Comparison of ENCODE assay signal across 10 mouse cellular contexts in the genomic region with DNA sequence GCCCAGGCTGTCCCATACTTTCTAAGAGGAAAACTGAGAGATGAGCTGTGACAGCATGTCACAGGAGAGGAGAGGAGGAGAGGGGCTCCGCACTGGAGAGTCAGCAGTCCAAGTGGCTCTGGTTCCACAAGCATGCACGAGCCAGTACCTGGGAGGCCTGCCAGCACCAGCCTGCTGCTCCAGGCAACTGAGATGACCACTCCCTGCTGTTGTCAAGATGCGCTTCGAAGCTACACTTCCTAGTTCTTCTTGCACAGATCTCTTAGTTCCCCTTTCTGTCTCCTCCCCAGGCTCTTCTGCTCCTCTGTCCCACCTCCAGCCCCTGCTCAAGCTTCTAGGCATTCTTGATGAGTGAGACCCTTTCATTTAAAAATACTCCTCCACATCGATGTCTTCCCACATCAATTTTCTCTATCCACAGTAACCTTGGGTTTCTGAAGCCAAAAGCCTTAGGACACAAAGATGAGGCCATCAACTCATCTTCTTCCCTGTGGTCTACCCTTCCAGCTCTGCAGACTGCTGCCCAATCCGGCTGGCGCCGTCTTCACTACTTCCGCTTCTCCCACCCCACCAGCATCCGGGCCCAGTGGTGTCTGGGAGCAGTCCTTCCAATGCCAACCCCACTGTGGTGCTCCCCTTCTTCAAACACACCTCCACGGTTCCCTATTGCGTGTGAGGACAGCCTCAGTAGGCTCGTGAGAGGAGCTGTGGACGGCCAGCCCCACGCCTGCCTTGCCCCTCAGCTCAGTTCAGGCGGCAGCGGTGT. TPM values are rescaled to one million over a fixed set of nuclear protein-coding genes. Genes with fewer than 3 reads are reported as not detected.
DNase-seq lines count a peak whose midpoint lies in the region; ATAC-seq and TF ChIP-seq lines count a peak whose summit lies in the region.
"Had no signal": no experiment of that assay in that cellular context is flagged by ENCODE, and none has a peak within 500 bp of the region (broad histone marks: within the 10 kb centered on the region; RNA-seq: fewer than 3 reads in every experiment).

No protein-coding gene starts in this region.

- H3K27me3 ChIP-seq in heart, embryonic 10.5 days (ENCODE audit: insufficient read depth, poor library complexity, severe bottlenecking), result no peaks in the 10 kb centered on the region
- no peaks in the 10 kb centered on the region for H3K27me3 ChIP-seq in heart, adult 2 months (ENCODE audit: control insufficient read depth, insufficient read depth, low read length)
- H3K27me3 ChIP-seq in megakaryocyte, embryonic 14.5 days (replicated peaks), result no peaks in the 10 kb centered on the region
- no peaks in the 10 kb centered on the region for H3K27me3 ChIP-seq in midbrain, embryonic 10.5 days (ENCODE audit: low read depth, poor library complexity, severe bottlenecking)
- H3K27me3 ChIP-seq in midbrain, embryonic 13.5 days, result no peaks in the 10 kb centered on the region
- no peaks in the 10 kb centered on the region for H3K27me3 ChIP-seq in stomach, postnatal 0 days (ENCODE audit: control insufficient read depth, insufficient read depth, low read length)
- H3K27me3 ChIP-seq: liver, embryonic 15.5 days had no signal

- H3K79me2 ChIP-seq in heart, adult 2 months (replicated peaks; ENCODE audit: control insufficient read depth, insufficient read depth, low read length), result no peaks in the 10 kb centered on the region

- DNase-seq in heart, adult 11 months, result peak; percentile 98
- no peak for DNase-seq in heart, embryonic 10.5 days (ENCODE audit: low spot score)
- peak; percentile 95 for DNase-seq in brain, adult 2 months (ENCODE audit: low read depth, low spot score)
- peak; percentile 64 to 77 for DNase-seq in heart, adult 2 months
- DNase-seq in midbrain, embryonic 10.5 days (ENCODE audit: low spot score), result no peak
- DNase-seq in stomach, postnatal 0 days (ENCODE audit: low spot score), result no peak

- peaks cover 93% of the 10 kb centered on the region for H3K36me3 ChIP-seq in heart, embryonic 10.5 days
- H3K36me3 ChIP-seq in heart, adult 2 months (ENCODE audit: control insufficient read depth, insufficient read depth, low read length), result 0 out of 2 replicates have a peak, but pooled peaks cover 3% of the 10 kb centered on the region
- peaks cover 98% of the 10 kb centered on the region for H3K36me3 ChIP-seq in megakaryocyte, embryonic 14.5 days (replicated peaks; ENCODE audit: low read length)
- H3K36me3 ChIP-seq in midbrain, embryonic 10.5 days, result peaks cover 100% of the 10 kb centered on the region
- H3K36me3 ChIP-seq in midbrain, embryonic 13.5 days, result peaks cover 98% of the 10 kb centered on the region
- H3K36me3 ChIP-seq in stomach, postnatal 0 days (ENCODE audit: control insufficient read depth, insufficient read depth, low read length), result peaks cover 64% of the 10 kb centered on the region

- H3K4me3 ChIP-seq in heart, embryonic 10.5 days, result no peak overlapping the region
- no peak overlapping the region for H3K4me3 ChIP-seq in heart, adult 2 months
- H3K4me3 ChIP-seq in megakaryocyte, embryonic 14.5 days (replicated peaks), result peak overlapping the region; percentile 26
- no peak overlapping the region for H3K4me3 ChIP-seq in midbrain, embryonic 10.5 days
- no peak overlapping the region for H3K4me3 ChIP-seq in midbrain, embryonic 13.5 days (replicated peaks)
- H3K4me3 ChIP-seq in stomach, postnatal 0 days (ENCODE audit: low read depth, low read length), result no peak overlapping the region
- H3K4me3 ChIP-seq: liver, embryonic 15.5 days had no signal

- H3K27ac ChIP-seq in heart, embryonic 10.5 days, result no peak overlapping the region
- H3K27ac ChIP-seq in heart, adult 2 months, result no peak overlapping the region
- H3K27ac ChIP-seq in midbrain, embryonic 10.5 days (replicated peaks), result no peak overlapping the region
- no peak overlapping the region for H3K27ac ChIP-seq in midbrain, embryonic 13.5 days
- H3K27ac ChIP-seq in stomach, postnatal 0 days (replicated peaks), result no peak overlapping the region
- H3K27ac ChIP-seq: liver, embryonic 15.5 days had no signal

- intact Hi-C loops in heart, adult 2 months (cut with DNase I), result no loop called here

- H3K9ac ChIP-seq in heart, adult 2 months (ENCODE audit: low read depth, low read length), result no peak overlapping the region
- no peak overlapping the region for H3K9ac ChIP-seq in midbrain, embryonic 13.5 days (replicated peaks)
- H3K9ac ChIP-seq in stomach, postnatal 0 days (ENCODE audit: low read length), result no peak overlapping the region
- H3K9ac ChIP-seq: liver, embryonic 15.5 days had no signal

- no peak for TF ChIP-seq POLR2A in heart, adult 2 months (IDR thresholded peaks at IDR 0.05; ENCODE audit: insufficient read depth, low read depth, low read length)

- 90% methylated on average over 17 of the region's 17 CpGs for WGBS in heart, embryonic 10.5 days
- 81% methylated on average over 17 of the region's 17 CpGs for WGBS in heart, adult 2 months
- 93% methylated on average over 17 of the region's 17 CpGs for WGBS in midbrain, embryonic 10.5 days
- WGBS in midbrain, embryonic 13.5 days, result 96% methylated on average over 17 of the region's 17 CpGs
- WGBS in stomach, postnatal 0 days, result 86% methylated on average over 16 of the region's 17 CpGs

- TF ChIP-seq CTCF in heart, adult 2 months (IDR thresholded peaks at IDR 0.05), result no peak
- TF ChIP-seq CTCF in stomach, postnatal 0 days (IDR thresholded peaks at IDR 0.05; ENCODE audit: low read depth), result no peak

- TF ChIP-seq EP300 in heart, adult 2 months (IDR thresholded peaks at IDR 0.05; ENCODE audit: insufficient read depth, low read depth, low read length), result no peak
- no peak for TF ChIP-seq EP300 in stomach, postnatal 0 days (optimal IDR thresholded peaks at IDR 0.05)

- no peaks in the 10 kb centered on the region for H3K9me3 ChIP-seq in heart, embryonic 10.5 days
- H3K9me3 ChIP-seq in megakaryocyte, embryonic 14.5 days, result no peaks in the 10 kb centered on the region
- no peaks in the 10 kb centered on the region for H3K9me3 ChIP-seq in midbrain, embryonic 10.5 days (replicated peaks)
- H3K9me3 ChIP-seq in midbrain, embryonic 13.5 days, result no peaks in the 10 kb centered on the region
- H3K9me3 ChIP-seq in stomach, postnatal 0 days (ENCODE audit: control insufficient read depth, low read length), result no peaks in the 10 kb centered on the region
- H3K9me3 ChIP-seq: liver, embryonic 15.5 days had no signal

- no peak for ATAC-seq in midbrain, embryonic 13.5 days
- no peak for ATAC-seq in stomach, postnatal 0 days (ENCODE audit: low FRiP score, low TSS enrichment)
- ATAC-seq: intestine, embryonic 16.5 days had no signal

- H3K4me1 ChIP-seq in heart, embryonic 10.5 days, result peaks cover 20% of the 10 kb centered on the region
- no peaks in the 10 kb centered on the region; the same call in 1 of the 2 replicates for H3K4me1 ChIP-seq in heart, adult 2 months (ENCODE audit: control insufficient read depth, insufficient read depth, low read length)
- H3K4me1 ChIP-seq in megakaryocyte, embryonic 14.5 days, result peaks cover 34% of the 10 kb centered on the region
- H3K4me1 ChIP-seq in midbrain, embryonic 10.5 days, result no peaks in the 10 kb centered on the region
- H3K4me1 ChIP-seq in midbrain, embryonic 13.5 days (replicated peaks), result no peaks in the 10 kb centered on the region
- no peaks in the 10 kb centered on the region for H3K4me1 ChIP-seq in stomach, postnatal 0 days (replicated peaks; ENCODE audit: control insufficient read depth, insufficient read depth)

- H3K4me2 ChIP-seq in midbrain, embryonic 13.5 days (replicated peaks), result no peak overlapping the region
- H3K4me2 ChIP-seq in stomach, postnatal 0 days (replicated peaks; ENCODE audit: low read depth), result no peak overlapping the region
- H3K4me2 ChIP-seq: liver, embryonic 15.5 days had no signal

RNA-seq across cellular contexts. Expression of a gene that starts 17.5 kb away (rescaled TPM):
- 6.6 and 7.2 TPM in 2 replicates for polyA plus RNA-seq in heart, embryonic 10.5 days (2016; fragmentation: Nextera tagmentation; extraction: Ambion mirVana)
- 10 to 100 TPM; 55.8 to 70.6 TPM for total RNA-seq in heart, adult 2 months (2021)
- polyA plus RNA-seq in heart, adult 2 months (2012; rRNA removed), result 54.9 and 68.2 TPM in 2 replicates
- polyA plus RNA-seq in megakaryocyte, embryonic 14.5 days (2012; ENCODE audit: insufficient read depth, low replicate concordance), result 6.7 and 17.4 TPM in 2 replicates
- polyA plus RNA-seq in midbrain, embryonic 10.5 days (2016; fragmentation: Nextera tagmentation; extraction: Ambion mirVana), result 7.3 and 7.8 TPM in 2 replicates
- polyA plus RNA-seq in midbrain, embryonic 13.5 days (2015; fragmentation: Nextera tagmentation; extraction: Ambion mirVana), result 9.7 and 12.5 TPM in 2 replicates
- 3.0 and 3.2 TPM in 2 replicates for polyA plus RNA-seq in stomach, postnatal 0 days (2015; fragmentation: Nextera tagmentation; extraction: Ambion mirVana)

RNA-seq across cellular contexts. Expression of a gene that starts 27.6 kb away (rescaled TPM):
- polyA plus RNA-seq in heart, embryonic 10.5 days (2016; fragmentation: Nextera tagmentation; extraction: Ambion mirVana), result 22.9 and 26.6 TPM in 2 replicates
- total RNA-seq in heart, adult 2 months (2021), result 10 to 100 TPM; 23.5 to 26.3 TPM
- polyA plus RNA-seq in heart, adult 2 months (2012; rRNA removed), result 18.7 and 26.5 TPM in 2 replicates
- polyA plus RNA-seq in megakaryocyte, embryonic 14.5 days (2012; ENCODE audit: insufficient read depth, low replicate concordance), result 11.3 and 18.7 TPM in 2 replicates
- 26.3 and 38.4 TPM in 2 replicates for polyA plus RNA-seq in midbrain, embryonic 10.5 days (2016; fragmentation: Nextera tagmentation; extraction: Ambion mirVana)
- polyA plus RNA-seq in midbrain, embryonic 13.5 days (2015; fragmentation: Nextera tagmentation; extraction: Ambion mirVana), result 63.7 and 64.8 TPM in 2 replicates
- 14.4 and 14.6 TPM in 2 replicates for polyA plus RNA-seq in stomach, postnatal 0 days (2015; fragmentation: Nextera tagmentation; extraction: Ambion mirVana)

Comparison
In these comparisons a context has a peak if more than half of its experiments do, and no peak if none do; other contexts are left out.
1. DNase-seq: peak in heart, adult 11 months (single experiment), brain, adult 2 months (single experiment) and heart, adult 2 months (2 of 2); none in heart, embryonic 10.5 days (single experiment), midbrain, embryonic 10.5 days (single experiment) and stomach, postnatal 0 days (single experiment).